Mouse (Mus musculus) right cerebral cortex, adult 18-20 months (tissue): ENCODE measurements at regions not wholly inside any gene's neighbourhood (a gene's known extent, or its start where the extent isn't known, plus 50 kb on each side); places are given as distances from the start of the nearest gene placed in this dataset.

Source experiments
- DNase-seq: peaks from one replicate; pipeline ENCODE4 v3.0.0; 2022; ENCODE audit warnings: mixed read lengths

GRCm38 (mm10) chrX:4899187-4899586, 52.7 kb upstream of the Btbd35f27 start:
- DNase-seq: peak; percentile 0
